Mouse (Mus musculus) forebrain, embryonic 10.5 days (tissue): ENCODE data around the gene Riox2. TPM values are rescaled to one million over a fixed set of nuclear protein-coding genes. Genes with fewer than 3 reads are reported as not detected.

Source experiments
- DNase-seq: peaks from one replicate; pipeline ENCODE4 v3.0.0-alpha.2; 2017; ENCODE audit warnings: low spot score; ENCODE audit errors: extremely low spot score
- H3K27ac ChIP-seq: fragments of 300-500 bp; sonication (generic); 2 replicates; pipeline ENCODE4 v1.5.1; 2016; ENCODE audit warnings: mild to moderate bottlenecking
- H3K27me3 ChIP-seq: fragments of 300-500 bp; sonication (generic); 2 replicates; pipeline ENCODE4 v1.6.1; 2016; ENCODE audit warnings: mild to moderate bottlenecking; ENCODE audit not compliant: poor library complexity, severe bottlenecking
- H3K36me3 ChIP-seq: fragments of 300-500 bp; sonication (generic); replicated peaks from 2 replicates; pipeline ENCODE4 v1.6.1; 2016; ENCODE audit warnings: mild to moderate bottlenecking, moderate library complexity
- H3K4me1 ChIP-seq: fragments of 300-500 bp; sonication (generic); 2 replicates; pipeline ENCODE4 v1.6.1; 2016
- H3K4me3 ChIP-seq: fragments of 300-500 bp; sonication (generic); 2 replicates; pipeline ENCODE4 v1.5.1; 2016; ENCODE audit warnings: mild to moderate bottlenecking, moderate library complexity
- H3K9me3 ChIP-seq: fragments of 300-500 bp; sonication (generic); 2 replicates; pipeline ENCODE4 v1.6.1; 2016; ENCODE audit warnings: mild to moderate bottlenecking, moderate library complexity
- WGBS: fragments of 180-500 bp; shearing (Covaris S2); methylation state at CpG from one replicate; pipeline ENCODE4 v1.1.7; 2016; 5-methylcytosine and 5-hydroxymethylcytosine counted together
- polyA plus RNA-seq: library from polyadenylated mRNA; unstranded; fragments of >200 nt; fragmentation: Nextera tagmentation; extraction: Ambion mirVana; gene quantifications from 2 replicates; pipeline ENCODE4 v1.2.1, GENCODE M21; 2016

Gene Riox2
- polyA plus RNA-seq, 1 experiment from 2014 or later, result 37.7 TPM

DNA sequence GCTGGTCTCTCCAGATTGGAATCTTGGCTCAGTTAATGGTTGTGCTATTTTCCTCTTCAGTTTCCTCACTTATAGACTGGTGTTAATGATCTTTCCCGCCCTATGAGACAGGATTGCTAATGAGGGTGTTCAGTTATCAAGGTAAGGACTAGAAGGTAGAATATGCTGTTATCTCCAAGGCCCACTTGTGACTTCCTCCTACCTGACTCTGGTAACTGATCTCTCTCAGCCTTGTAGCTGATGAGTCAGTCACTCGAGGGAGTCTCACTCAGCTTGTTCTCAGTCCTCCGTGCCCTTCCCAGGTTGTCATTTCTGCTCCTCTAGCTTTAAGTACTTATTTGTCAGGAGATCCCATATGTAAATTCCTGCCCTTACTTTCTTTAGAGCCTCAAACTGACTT lies 6.4 kb downstream of the Riox2 start:
- Histone ChIP-seq H3K4me1 (0 out of 2 replicates have a peak, but pooled peaks cover 4% of the 10 kb centered on the region), H3K9me3 (no peaks in the 10 kb centered on the region), H3K4me3 (no peak overlapping the region), H3K27ac (no peak overlapping the region), H3K27me3 (no peaks in the 10 kb centered on the region), H3K36me3 (peaks cover 72% of the 10 kb centered on the region)
- DNase-seq, result peak; percentile 6
- WGBS, result 85% methylated on average over 3 of the region's 3 CpGs

DNA sequence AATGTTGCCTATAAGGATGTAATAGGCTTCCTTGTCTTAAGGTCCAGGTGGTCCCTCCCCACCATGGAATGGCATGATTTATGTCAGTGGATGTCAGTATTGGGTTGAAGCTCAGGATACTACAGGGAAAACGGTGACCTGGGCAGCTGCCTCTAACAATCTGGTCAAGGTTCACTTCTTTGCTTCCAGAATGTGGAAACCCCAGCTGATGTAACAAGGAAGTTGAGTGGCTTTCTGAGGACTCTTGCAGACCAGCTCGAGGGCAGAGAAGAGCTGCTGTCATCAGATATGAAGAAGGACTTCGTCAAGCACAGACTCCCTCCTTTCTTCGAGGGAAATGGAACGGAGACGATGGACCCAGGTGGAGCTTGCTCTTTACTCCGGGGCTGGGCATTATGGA lies 15.7 kb downstream of the Riox2 start:
- WGBS, result 89% methylated on average over 7 of the region's 7 CpGs
- Histone ChIP-seq H3K36me3 (peaks cover 95% of the 10 kb centered on the region), H3K27me3 (no peaks in the 10 kb centered on the region), H3K4me3 (no peak overlapping the region), H3K27ac (no peak overlapping the region), H3K4me1 (no peaks in the 10 kb centered on the region), H3K9me3 (no peaks in the 10 kb centered on the region)
- DNase-seq, result peak; percentile 7

DNA sequence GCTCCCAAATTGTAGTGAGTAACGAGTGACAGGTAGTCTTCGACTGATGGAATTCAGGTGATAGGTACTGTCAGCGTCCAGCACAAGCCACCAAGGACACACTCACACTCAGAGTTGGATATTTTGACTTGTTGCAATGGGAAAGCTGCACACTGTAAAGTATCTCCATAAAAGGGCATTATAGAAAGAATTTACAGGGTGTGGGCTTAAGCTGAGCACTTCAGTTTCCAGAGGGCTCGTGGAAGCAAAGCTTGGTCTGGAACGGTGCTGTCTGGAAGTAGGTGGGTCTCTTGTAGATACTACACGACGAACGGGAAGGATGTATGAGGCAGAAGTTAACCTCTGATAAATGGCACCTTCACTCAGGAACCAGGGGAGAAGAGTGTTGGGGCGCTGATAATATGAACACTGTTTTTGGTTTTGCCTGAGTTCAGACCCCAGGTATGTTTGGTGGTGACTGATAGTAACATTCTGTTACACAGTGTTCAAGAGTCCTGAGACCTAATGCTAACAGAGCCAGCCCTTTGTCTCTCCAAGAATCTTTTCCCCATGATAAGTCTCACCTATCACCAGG lies 16.5 kb downstream of the Riox2 start:
- Histone ChIP-seq H3K36me3 (peaks cover 95% of the 10 kb centered on the region), H3K27me3 (no peaks in the 10 kb centered on the region), H3K4me1 (no peaks in the 10 kb centered on the region), H3K4me3 (no peak overlapping the region), H3K27ac (no peak overlapping the region), H3K9me3 (no peaks in the 10 kb centered on the region)
- WGBS, result 95% methylated on average over 9 of the region's 9 CpGs
- peak; percentile 4 for DNase-seq

DNA sequence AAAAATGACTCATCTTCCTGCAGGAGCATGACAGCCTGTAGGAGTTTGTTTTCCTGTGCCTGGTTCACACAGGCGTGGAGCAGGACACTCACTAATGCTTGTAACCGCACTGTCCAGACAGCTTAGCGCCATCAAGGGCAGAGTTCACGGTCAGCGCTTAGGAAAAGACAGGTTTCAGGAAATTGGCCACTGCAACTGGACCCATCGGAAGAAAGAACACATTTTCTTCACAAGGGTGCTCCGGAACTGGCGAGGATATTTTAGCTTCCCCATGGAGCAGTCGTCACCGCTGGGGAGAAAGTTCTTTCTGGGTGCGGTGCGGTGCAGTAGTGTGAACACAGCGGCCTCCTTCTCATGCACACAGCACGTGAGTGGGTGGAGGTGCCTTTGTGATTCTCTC lies 21.6 kb downstream of the Riox2 start:
- Histone ChIP-seq H3K36me3 (peaks cover 66% of the 10 kb centered on the region), H3K4me3 (no peak overlapping the region), H3K27ac (no peak overlapping the region), H3K9me3 (no peaks in the 10 kb centered on the region), H3K27me3 (no peaks in the 10 kb centered on the region), H3K4me1 (no peaks in the 10 kb centered on the region)
- 93% methylated on average over 14 of the region's 14 CpGs for WGBS
- DNase-seq, result no peak

DNA sequence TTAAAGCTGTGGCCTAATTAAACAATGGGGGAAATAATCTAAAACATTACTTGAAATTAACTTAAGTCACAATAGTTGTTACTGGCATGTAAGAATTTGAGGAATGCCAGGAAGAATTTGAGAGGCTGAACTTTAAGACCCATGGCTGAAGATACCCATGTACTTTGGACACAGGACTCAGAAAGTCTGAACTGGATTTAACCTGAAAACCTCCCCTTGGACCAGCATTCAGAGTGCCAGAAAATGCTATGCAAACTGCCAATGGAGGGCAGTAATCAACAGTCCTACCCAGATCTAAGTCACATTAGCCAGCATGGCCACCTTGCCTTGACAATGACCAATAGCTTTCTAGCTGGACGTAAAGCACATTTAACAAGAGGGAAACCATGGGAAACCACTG lies 26.4 kb downstream of the Riox2 start:
- H3K4me3 ChIP-seq, result no peak overlapping the region
- no peak overlapping the region for H3K27ac ChIP-seq
- no peaks in the 10 kb centered on the region for H3K9me3 ChIP-seq
- no peaks in the 10 kb centered on the region for H3K4me1 ChIP-seq
- H3K27me3 ChIP-seq, result no peaks in the 10 kb centered on the region
- peaks cover 27% of the 10 kb centered on the region for H3K36me3 ChIP-seq
- DNase-seq, result no peak
- WGBS, result 91% methylated on average over 1 of the region's 1 CpGs

DNA sequence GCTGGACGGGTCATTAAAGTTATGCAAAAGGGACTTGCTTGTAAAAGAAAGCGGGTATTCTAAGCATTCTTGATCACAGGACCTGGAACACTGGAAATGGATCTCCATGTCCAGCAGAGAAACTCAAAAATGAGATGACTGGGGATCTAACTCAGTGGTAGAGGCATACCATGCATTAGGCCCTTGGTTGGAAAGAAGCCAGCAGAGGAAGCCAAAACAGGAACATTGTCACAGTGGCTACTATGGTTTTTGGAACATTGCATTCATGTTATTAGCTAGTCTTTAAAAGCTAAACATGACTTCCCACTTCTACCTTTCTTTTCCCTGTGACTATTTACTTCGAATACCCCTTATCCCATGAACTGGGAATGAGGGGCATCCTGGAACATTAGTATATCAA lies 27.6 kb downstream of the Riox2 start:
- Histone ChIP-seq H3K27me3 (no peaks in the 10 kb centered on the region), H3K4me3 (no peak overlapping the region), H3K9me3 (no peaks in the 10 kb centered on the region), H3K27ac (no peak overlapping the region), H3K36me3 (peaks cover 15% of the 10 kb centered on the region), H3K4me1 (no peaks in the 10 kb centered on the region)
- DNase-seq, result no peak
- WGBS, result 90% methylated on average over 3 of the region's 3 CpGs

DNA sequence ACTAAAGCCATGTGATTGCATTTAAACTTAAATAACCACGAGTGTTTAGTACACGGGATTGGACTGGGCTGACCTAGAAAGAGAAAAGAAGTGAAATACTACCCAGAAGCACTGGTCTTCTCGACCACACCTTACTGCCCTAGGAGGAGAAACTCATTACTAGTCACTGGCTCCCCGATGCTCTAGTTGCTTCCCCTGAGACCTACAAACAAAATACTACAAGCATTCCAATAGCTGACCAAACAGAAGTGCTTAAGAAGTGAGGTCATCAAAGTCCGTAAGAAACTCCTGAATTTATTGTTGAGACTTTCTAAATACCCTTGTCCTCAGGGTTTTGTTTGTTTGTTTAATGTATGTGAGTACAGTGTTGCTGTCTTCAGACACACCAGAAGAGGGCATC lies 38.3 kb downstream of the Riox2 start:
- no peaks in the 10 kb centered on the region for H3K36me3 ChIP-seq
- H3K4me3 ChIP-seq, result no peak overlapping the region
- DNase-seq, result no peak
- no peaks in the 10 kb centered on the region for H3K27me3 ChIP-seq
- H3K4me1 ChIP-seq, result no peaks in the 10 kb centered on the region
- no peaks in the 10 kb centered on the region for H3K9me3 ChIP-seq
- H3K27ac ChIP-seq, result no peak overlapping the region
- WGBS, result 90% methylated on average over 5 of the region's 5 CpGs

DNA sequence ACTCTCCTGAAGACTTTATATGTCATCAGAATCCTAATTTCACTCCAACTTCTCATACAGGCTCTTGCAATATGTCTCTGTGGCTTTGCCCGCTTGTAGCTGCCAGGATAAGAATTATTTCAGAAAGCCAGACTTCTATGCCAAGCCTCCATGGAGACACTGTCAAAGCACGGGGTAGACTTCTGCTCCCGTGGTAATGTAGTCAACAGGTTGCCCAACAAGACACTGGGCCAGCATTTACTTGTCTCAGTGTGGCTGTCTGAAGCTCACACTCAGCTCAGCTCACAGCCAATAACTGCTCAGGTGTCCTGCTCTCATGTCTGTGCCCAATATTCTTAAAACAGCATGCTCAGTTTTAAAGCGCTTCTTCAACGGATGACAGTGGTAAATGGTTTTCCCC lies 43.6 kb downstream of the Riox2 start:
- Histone ChIP-seq H3K4me1 (no peaks in the 10 kb centered on the region), H3K27me3 (no peaks in the 10 kb centered on the region), H3K4me3 (no peak overlapping the region), H3K27ac (no peak overlapping the region), H3K36me3 (no peaks in the 10 kb centered on the region), H3K9me3 (no peaks in the 10 kb centered on the region)
- no peak for DNase-seq
- WGBS, result 92% methylated on average over 5 of the region's 5 CpGs

DNA sequence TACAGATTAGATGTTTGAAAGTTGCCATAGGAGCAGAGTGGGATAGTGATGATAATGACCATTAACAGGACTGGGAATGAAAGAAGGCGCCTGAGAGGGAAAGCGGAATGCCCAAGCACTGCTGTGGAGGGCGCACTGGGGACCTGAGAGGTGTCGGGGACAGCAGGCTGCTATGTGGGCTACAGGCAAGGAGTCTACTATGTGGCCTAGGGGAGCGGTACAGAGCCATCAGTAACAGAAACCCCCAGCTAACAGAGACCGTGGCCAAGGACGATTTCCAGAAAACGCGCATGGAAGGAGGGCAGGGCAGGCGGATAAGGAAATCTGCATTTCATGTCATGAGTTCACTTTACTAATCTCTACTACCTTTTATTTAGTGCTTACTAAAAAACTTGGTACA lies 45.4 kb downstream of the Riox2 start:
- H3K9me3 ChIP-seq, result no peaks in the 10 kb centered on the region
- 93% methylated on average over 10 of the region's 10 CpGs for WGBS
- no peaks in the 10 kb centered on the region for H3K36me3 ChIP-seq
- H3K27me3 ChIP-seq, result no peaks in the 10 kb centered on the region
- no peak for DNase-seq
- H3K4me1 ChIP-seq, result no peaks in the 10 kb centered on the region
- H3K27ac ChIP-seq, result no peak overlapping the region
- H3K4me3 ChIP-seq, result no peak overlapping the region

DNA sequence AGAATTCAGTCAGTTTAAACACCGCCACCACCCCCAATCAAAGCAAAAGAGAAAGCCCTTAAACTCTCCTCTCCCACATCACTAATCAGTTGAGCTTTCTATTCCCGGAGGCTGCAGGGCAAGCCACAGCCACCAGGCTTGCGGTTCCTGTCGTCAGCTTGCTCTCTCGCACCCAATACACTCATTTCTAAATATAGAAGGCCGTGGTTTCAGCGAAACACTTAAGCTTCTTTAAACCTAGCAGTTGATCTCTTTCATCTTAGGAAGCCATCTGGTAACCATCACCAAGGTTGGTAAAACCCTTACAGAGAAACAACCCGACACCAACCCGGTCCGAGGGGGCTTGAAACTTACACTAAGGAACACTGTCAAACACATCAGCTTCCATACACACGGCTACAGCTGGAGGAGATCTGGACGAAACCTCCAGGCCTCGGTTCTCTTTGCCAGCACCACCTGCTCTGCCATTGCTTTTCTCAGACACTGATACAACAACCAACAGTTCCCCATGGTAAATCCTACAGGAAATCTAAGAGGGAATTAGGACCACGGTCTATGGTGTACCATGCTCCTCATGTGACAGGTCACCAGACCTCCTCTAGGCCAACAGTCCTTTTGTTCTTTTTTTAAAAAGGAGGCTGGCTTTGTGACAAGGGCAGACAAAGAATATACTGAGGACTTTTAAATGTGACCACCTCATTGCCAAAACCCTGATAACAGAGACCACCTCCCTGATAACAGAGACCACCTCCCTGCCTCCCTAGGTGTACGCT lies 46.1 kb downstream of the Riox2 start:
- no peaks in the 10 kb centered on the region for H3K27me3 ChIP-seq
- H3K9me3 ChIP-seq, result no peaks in the 10 kb centered on the region
- no peaks in the 10 kb centered on the region for H3K36me3 ChIP-seq
- DNase-seq, result no peak
- no peaks in the 10 kb centered on the region for H3K4me1 ChIP-seq
- 87% methylated on average over 15 of the region's 15 CpGs for WGBS
- no peak overlapping the region for H3K27ac ChIP-seq
- no peak overlapping the region for H3K4me3 ChIP-seq

DNA sequence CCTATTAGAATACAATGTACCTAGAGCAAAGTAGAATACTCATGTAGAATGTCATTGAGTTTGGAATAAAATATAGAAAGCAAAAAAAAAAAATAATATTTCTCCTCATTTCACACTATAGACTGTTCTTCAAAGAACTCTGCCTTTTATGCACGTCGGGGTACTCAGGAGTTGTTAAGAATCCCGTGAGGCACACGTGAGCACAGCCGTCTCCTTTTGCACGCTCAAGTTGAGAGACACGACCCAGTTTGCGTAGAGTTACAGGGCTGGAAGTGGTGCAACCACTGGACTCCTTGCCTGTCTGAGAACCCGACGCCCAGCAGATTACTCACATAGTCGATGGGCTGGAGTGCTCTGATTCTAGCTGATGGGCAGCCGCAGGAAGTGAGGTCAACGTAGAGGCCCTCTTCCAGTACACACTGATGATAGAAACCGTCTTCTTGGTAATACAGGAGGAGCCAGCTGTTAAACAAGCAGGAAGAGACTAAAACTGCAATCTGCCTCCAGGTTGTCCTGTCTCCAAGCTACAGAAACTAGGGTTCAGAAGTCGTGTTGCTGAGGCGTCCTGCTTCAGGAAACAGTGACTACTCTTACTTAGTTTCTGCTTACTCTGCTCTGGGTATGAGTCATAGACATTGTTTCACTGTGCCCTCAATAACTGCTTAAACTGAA lies 50.3 kb downstream of the Riox2 start:
- Histone ChIP-seq H3K27ac (no peak overlapping the region), H3K4me1 (no peaks in the 10 kb centered on the region), H3K27me3 (no peaks in the 10 kb centered on the region), H3K4me3 (no peak overlapping the region), H3K36me3 (no peaks in the 10 kb centered on the region), H3K9me3 (no peaks in the 10 kb centered on the region)
- DNase-seq, result no peak
- 93% methylated on average over 16 of the region's 16 CpGs for WGBS

DNA sequence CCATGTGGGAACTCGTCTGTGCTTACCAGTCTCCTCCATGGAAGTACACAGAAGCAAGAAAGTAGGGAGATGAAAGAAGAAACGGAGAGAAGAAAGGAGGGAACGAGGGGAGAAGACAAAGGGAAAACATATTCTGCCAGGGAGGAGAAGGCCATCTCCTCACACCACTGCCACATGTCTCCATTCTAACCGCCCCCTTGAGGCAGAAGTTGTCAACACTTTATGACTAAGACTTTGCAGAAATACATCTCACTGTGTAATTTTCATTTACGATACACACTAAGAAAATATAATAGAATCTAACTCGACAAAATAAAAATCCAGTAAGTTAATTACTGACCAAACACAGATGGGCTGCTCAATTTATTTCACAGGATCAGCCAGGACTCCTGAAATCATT lies 55.4 kb downstream of the Riox2 start:
- Histone ChIP-seq H3K36me3 (peaks cover 11% of the 10 kb centered on the region), H3K27ac (no peak overlapping the region), H3K27me3 (no peaks in the 10 kb centered on the region), H3K9me3 (peaks cover 8% of the 10 kb centered on the region; the same call in 1 of the 2 replicates), H3K4me1 (no peaks in the 10 kb centered on the region), H3K4me3 (no peak overlapping the region)
- 83% methylated on average over 6 of the region's 6 CpGs for WGBS
- no peak for DNase-seq

DNA sequence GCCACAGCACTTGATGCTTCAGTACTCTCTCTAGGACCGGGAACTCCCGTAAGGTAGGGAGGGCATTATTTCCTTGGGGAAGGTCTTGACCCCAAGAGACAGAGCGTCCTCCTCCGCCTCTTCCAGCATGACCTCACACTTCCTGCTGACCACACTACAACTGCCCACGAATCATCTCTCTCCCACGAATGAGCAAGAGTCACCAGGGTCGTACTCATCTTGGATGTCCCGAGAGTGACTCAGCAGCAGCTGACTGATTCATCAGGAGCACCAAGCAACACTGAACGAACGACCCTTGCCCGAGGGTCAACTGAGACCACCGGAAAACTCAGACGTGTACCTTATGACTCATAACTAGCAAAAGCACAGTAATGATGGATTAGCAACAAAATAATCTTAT lies 58.0 kb downstream of the Riox2 start:
- peaks cover 8% of the 10 kb centered on the region; the same call in 1 of the 2 replicates for H3K9me3 ChIP-seq
- H3K4me3 ChIP-seq, result no peak overlapping the region
- no peak overlapping the region for H3K27ac ChIP-seq
- H3K36me3 ChIP-seq, result peaks cover 11% of the 10 kb centered on the region
- WGBS, result 93% methylated on average over 13 of the region's 13 CpGs
- DNase-seq, result no peak
- no peaks in the 10 kb centered on the region for H3K27me3 ChIP-seq
- H3K4me1 ChIP-seq, result no peaks in the 10 kb centered on the region
